Mouse (Mus musculus): ENCODE data around the gene Nrp1.
A peak's percentile ranks its signal among the peaks of the same experiment; 100 is the strongest.

The Nrp1 gene

GRCm38 (mm10) chr8:128371026-128371425, 12.6 kb downstream of the Nrp1 start:
- DNase-seq (ENCODE audit: low read depth, low spot score) = no peak

GRCm38 (mm10) chr8:128371789-128372188, 13.4 kb downstream of the Nrp1 start:
- DNase-seq (ENCODE audit: low read depth, low spot score) = no peak

- DNase-seq (ENCODE audit: low read depth, low spot score) = no peak
Measured at GRCm38 (mm10) chr8:128372724-128373123, 14.3 kb downstream of the Nrp1 start.

DNA sequence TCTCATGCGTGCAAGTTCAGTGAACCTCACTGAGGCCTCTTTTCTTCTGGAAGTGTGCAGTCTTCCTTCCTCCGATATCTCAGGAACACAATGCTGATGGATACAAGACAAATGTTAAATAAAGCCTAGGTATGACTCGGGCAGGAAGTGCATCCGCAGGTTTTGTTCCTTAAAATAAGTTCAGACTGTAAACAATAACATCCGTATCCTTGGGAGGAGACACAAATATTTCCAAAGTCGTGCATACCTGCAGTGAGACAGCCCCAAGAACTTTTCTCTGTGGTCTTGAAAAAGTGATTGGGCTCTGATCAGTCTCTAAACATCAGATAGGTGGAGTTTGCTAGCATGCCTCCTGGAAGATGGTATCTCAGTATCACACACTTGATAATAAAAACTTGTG, 15.0 kb downstream of the Nrp1 start:
- DNase-seq (ENCODE audit: low read depth, low spot score) = no peak

DNA sequence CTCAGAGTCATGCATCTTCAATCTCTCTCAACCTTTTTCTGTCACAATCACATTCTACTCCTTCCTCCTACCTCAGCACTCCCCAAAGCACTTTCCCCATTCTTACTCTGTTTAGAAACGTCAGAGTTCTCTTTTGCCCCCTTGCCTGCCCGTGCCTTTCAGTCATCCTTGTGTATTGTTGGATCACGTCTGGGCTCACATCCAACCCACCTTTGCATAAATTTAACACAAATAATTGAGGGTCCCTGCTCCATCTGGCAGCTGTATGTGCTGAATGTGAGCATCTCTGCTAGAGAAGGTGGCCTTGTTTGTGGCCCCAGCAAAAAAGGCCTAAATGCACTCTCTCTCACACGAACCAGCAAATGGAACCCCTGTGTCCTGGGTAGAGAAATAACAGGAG, 16.9 kb downstream of the Nrp1 start:
- DNase-seq (ENCODE audit: low read depth, low spot score) = no peak

- no peak for DNase-seq (ENCODE audit: low read depth, low spot score)
Measured at GRCm38 (mm10) chr8:128383176-128383575, 24.8 kb downstream of the Nrp1 start.

- no peak for DNase-seq (ENCODE audit: low read depth, low spot score)
Measured at GRCm38 (mm10) chr8:128384366-128384765, 26.0 kb downstream of the Nrp1 start.

- no peak for DNase-seq (ENCODE audit: low read depth, low spot score)
Measured at GRCm38 (mm10) chr8:128384921-128385332, 26.5 kb downstream of the Nrp1 start.

- DNase-seq (ENCODE audit: low read depth, low spot score) = no peak
Measured at GRCm38 (mm10) chr8:128386963-128387621, 28.7 kb downstream of the Nrp1 start.

- DNase-seq (ENCODE audit: low read depth, low spot score) = no peak
Measured at GRCm38 (mm10) chr8:128390759-128391158, 32.4 kb downstream of the Nrp1 start.

- no peak for DNase-seq (ENCODE audit: low read depth, low spot score)
Measured at GRCm38 (mm10) chr8:128391182-128391760, 32.9 kb downstream of the Nrp1 start.

DNA sequence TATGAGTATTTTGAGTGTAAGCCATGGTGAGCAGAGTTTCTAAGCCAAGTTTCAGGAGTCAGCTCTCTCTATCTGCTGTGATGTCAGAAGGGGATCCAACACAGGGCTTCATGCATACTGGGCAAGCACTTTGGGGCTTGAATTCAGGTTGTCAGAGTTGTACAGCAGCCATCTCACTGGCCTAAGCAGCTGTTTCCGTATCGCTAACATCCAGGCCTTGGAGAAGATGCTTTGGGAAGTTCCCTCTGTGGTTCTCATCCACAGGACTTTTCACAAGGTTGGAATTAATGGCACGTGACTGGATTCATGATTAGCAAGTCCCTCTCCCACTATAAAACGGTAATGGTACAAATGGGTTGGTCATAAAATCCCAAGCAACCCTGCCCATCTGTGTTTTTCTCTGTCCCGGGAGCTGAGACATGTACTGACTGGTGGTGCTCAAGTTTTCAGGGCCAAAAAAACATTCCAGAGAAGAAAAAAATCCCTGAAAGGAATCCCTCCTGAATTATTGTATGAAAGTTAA, 36.3 kb downstream of the Nrp1 start:
- DNase-seq (ENCODE audit: low read depth, low spot score) = no peak

GRCm38 (mm10) chr8:128396968-128397367, 38.6 kb downstream of the Nrp1 start:
- peak; percentile 19 for DNase-seq (ENCODE audit: low read depth, low spot score)

DNA sequence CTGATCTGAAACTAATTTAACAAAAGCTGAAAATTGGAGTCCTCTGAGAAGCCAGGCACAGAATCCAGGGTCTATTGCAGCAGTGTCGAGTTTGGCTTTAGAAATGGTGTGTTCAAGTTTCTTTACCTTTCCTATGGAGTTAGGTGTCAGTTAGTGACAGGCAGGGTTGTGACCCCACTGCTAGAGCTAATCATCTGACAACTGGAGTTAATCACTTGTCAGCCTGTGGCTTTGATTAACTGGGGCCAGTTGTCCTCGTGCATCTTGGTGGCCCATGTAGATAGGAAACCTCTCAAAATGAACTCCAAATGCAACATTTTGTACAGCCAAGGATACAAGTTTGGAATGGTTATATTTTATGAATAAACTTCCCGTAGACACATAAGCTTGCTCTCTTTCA, 39.0 kb downstream of the Nrp1 start:
- DNase-seq (ENCODE audit: low read depth, low spot score) = no peak

- no peak for DNase-seq (ENCODE audit: low read depth, low spot score)
Measured at GRCm38 (mm10) chr8:128398472-128399091, 40.2 kb downstream of the Nrp1 start.

DNA sequence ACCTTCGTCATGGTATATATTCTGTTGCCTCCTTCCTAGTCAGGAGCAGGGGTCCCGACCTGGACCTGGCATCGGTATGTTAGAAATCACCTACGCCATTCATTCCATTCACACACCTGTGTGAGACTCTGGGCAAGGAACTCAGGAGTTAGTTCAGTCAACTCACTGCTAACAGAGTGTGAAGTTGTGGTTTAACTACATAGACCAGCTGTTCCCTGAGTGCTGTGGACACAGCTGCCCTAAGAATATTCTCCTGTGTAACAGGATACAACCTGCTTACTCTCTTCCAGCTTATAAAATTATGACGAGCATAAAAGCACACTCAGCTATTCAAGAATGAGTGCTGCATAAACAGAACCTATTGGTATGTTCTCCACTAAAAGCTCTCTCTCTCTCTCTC, 41.9 kb downstream of the Nrp1 start:
- DNase-seq (ENCODE audit: low read depth, low spot score) = no peak

DNA sequence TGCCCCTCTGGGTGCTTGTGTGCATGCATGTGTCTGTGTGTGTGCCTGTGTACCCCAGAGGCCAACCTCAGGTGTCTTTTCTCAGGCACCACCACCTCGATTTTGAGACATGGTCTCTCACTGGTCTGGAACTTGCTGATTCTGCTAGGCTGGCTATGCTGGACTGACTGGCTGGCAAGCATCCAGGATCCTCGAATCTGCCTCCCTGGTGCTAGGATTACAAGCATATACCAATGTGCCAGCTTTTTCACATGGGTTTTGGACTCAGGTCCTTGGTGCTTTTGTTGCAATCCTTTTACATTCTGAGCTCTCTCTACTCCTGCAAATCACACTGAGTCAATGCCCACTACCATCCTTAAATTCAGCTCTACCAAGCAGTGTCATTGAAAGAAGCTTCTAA, 46.5 kb downstream of the Nrp1 start:
- DNase-seq (ENCODE audit: low read depth, low spot score) = no peak

DNA sequence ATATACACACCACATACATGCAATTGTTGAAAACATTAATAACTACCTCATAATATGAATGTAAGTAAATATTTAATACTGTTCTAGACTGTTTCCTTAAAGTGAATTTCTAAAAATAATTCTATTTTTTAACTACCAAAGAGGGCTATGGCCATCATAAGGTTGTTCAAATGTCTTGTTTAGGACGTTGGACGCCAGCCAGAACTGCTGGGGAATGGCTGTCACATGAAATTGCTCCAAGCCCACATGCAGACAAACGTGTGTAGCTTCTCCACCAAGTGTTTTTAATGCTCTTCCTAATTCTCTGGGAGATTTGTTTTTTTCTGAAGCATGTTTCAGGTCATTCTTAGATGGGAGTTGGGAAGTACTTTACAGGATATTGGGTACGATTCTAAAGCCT, 55.0 kb downstream of the Nrp1 start:
- no peak for DNase-seq (ENCODE audit: low read depth, low spot score)

- no peak for DNase-seq (ENCODE audit: low read depth, low spot score)
Measured at GRCm38 (mm10) chr8:128415730-128416684, 57.6 kb downstream of the Nrp1 start.

DNA sequence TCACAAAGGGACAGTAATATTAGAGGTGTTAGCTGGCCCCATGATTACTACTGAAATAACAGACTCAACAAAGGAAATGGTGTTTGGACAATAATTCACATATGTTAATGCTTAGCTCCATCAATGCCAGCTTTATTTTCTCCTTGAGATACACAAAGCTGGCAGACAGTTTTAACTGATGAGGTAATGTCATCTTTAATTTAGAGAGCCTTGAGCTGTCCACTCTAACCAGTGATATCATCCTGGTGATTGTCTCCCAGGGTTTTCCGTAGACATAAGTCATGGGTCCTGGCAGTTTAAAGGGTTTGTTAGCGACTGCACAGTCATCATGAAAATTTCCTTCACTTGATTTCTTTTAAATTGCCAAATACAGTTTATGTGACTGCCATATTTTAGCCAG, 58.5 kb downstream of the Nrp1 start:
- no peak for DNase-seq (ENCODE audit: low read depth, low spot score)

GRCm38 (mm10) chr8:128417956-128418796, 59.8 kb downstream of the Nrp1 start:
- DNase-seq (ENCODE audit: low read depth, low spot score) = no peak
